Comparison of ENCODE assay signal across 11 mouse cellular contexts in the genomic region with DNA sequence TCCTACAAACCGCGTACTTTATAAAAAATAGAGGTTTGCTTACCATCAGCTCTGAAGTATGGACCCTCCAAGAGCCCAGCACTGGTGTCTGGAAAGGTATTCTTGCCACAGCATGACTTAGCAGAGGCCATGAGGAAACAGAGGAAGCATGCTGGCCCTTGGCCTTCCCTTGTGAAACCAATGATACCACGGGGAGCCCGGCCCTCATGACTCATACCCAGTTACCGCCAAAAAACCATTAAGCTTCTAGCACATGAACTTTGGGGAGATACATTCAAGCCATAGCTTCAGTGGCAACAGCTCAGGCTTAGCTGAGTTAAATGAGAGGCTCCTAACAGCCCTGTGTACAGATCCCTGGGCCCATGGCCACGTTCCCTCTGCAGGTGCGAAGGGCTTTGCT. TPM values are rescaled to one million over a fixed set of nuclear protein-coding genes. Genes with fewer than 3 reads are reported as not detected.
DNase-seq lines count a peak whose midpoint lies in the region; ATAC-seq lines count a peak whose summit lies in the region.
"Had no signal": no experiment of that assay in that cellular context is flagged by ENCODE, and none has a peak within 500 bp of the region (broad histone marks: within the 10 kb centered on the region; RNA-seq: fewer than 3 reads in every experiment).

No protein-coding gene starts in this region.

- no peaks in the 10 kb centered on the region for H3K36me3 ChIP-seq in midbrain, embryonic 15.5 days (replicated peaks)
- H3K36me3 ChIP-seq: embryonic facial prominence, embryonic 15.5 days; hindbrain, embryonic 15.5 days had no signal

- H3K4me1 ChIP-seq in midbrain, embryonic 15.5 days, result no peaks in the 10 kb centered on the region
- H3K4me1 ChIP-seq: hindbrain, embryonic 15.5 days; midbrain, embryonic 12.5 days had no signal

- no peak overlapping the region for H3K4me3 ChIP-seq in midbrain, embryonic 15.5 days
- H3K4me3 ChIP-seq: embryonic facial prominence, embryonic 15.5 days; hindbrain, embryonic 15.5 days; left cerebral cortex, adult 2 months; midbrain, embryonic 12.5 days had no signal

- no peak for ATAC-seq in midbrain, embryonic 15.5 days (replicated peaks)

- H3K9me3 ChIP-seq in midbrain, embryonic 15.5 days, result no peaks in the 10 kb centered on the region
- H3K9me3 ChIP-seq: embryonic facial prominence, embryonic 15.5 days; hindbrain, embryonic 15.5 days; midbrain, embryonic 12.5 days had no signal

- peak; percentile 28 to 41 for DNase-seq in lung, adult 18-20 months
- DNase-seq in lung, postnatal 14 days, result no peak
- peak; percentile 53 for DNase-seq in brain, adult 2 months (ENCODE audit: low read depth, low spot score)
- DNase-seq in gastrocnemius, postnatal 36 days, result peak; percentile 39 to 41
- peak; percentile 54 to 67 for DNase-seq in monocyte, adult 2 months (ENCODE audit: low read depth in 1 of 2, low spot score in 2 of 2)
- DNase-seq in left cerebral cortex, adult 18-20 months (ENCODE audit: low spot score in 2 of 2), result no peak

- H3K9ac ChIP-seq in midbrain, embryonic 15.5 days, result no peak overlapping the region
- H3K9ac ChIP-seq: embryonic facial prominence, embryonic 15.5 days; hindbrain, embryonic 15.5 days; midbrain, embryonic 12.5 days had no signal

- no peaks in the 10 kb centered on the region for H3K27me3 ChIP-seq in midbrain, embryonic 15.5 days (replicated peaks)
- H3K27me3 ChIP-seq: embryonic facial prominence, embryonic 15.5 days; hindbrain, embryonic 15.5 days; midbrain, embryonic 12.5 days had no signal

- H3K27ac ChIP-seq in midbrain, embryonic 15.5 days, result no peak overlapping the region
- H3K27ac ChIP-seq: embryonic facial prominence, embryonic 15.5 days; hindbrain, embryonic 15.5 days; left cerebral cortex, adult 2 months; midbrain, embryonic 12.5 days had no signal

- H3K4me2 ChIP-seq in midbrain, embryonic 15.5 days, result no peak overlapping the region
- H3K4me2 ChIP-seq: embryonic facial prominence, embryonic 15.5 days; hindbrain, embryonic 15.5 days; midbrain, embryonic 12.5 days had no signal

- intact Hi-C loops in gastrocnemius, postnatal 36 days (cut with DNase I), result no loop called here

- WGBS in midbrain, embryonic 15.5 days, result 98% methylated on average over 7 of the region's 7 CpGs

RNA-seq across cellular contexts. Expression of a gene that starts 24.8 kb away (rescaled TPM):
- under 1 TPM; 0.41 to 0.44 TPM for total RNA-seq in gastrocnemius, postnatal 36 days (2021)
- 2.9 and 3.7 TPM in 2 replicates for polyA plus RNA-seq in midbrain, embryonic 15.5 days (2015; fragmentation: Nextera tagmentation; extraction: Ambion mirVana)
- 1 to 10 TPM; 6.9 to 7.1 TPM for total RNA-seq in left cerebral cortex, adult 18-20 months (2021)

RNA-seq across cellular contexts. Expression of a gene that starts 57.2 kb away (rescaled TPM):
- total RNA-seq in gastrocnemius, postnatal 36 days (2021), result 10 to 100 TPM; 30.6 to 32.8 TPM
- polyA plus RNA-seq in midbrain, embryonic 15.5 days (2015; fragmentation: Nextera tagmentation; extraction: Ambion mirVana), result 10.9 and 11.7 TPM in 2 replicates
- total RNA-seq in left cerebral cortex, adult 18-20 months (2021), result 10 to 100 TPM; 17.9 to 18.3 TPM

RNA-seq across cellular contexts. Expression of a gene that starts 57.3 kb away (rescaled TPM):
- 10 to 100 TPM; 34.0 to 38.1 TPM for total RNA-seq in gastrocnemius, postnatal 36 days (2021)
- 42.7 and 48.4 TPM in 2 replicates for polyA plus RNA-seq in midbrain, embryonic 15.5 days (2015; fragmentation: Nextera tagmentation; extraction: Ambion mirVana)
- 10 to 100 TPM; 89.4 to 91.9 TPM for total RNA-seq in left cerebral cortex, adult 18-20 months (2021)

Comparison
In these comparisons a context has a peak if more than half of its experiments do, and no peak if none do; other contexts are left out.
1. DNase-seq: peak in lung, adult 18-20 months (2 of 2), brain, adult 2 months (single experiment), gastrocnemius, postnatal 36 days (2 of 2) and monocyte, adult 2 months (2 of 2); none in lung, postnatal 14 days (single experiment) and left cerebral cortex, adult 18-20 months (0 of 2).
2. RNA of a gene that starts 24.8 kb away (total RNA-seq): 6.9 to 7.1 TPM in left cerebral cortex, adult 18-20 months; 0.41 to 0.44 TPM in gastrocnemius, postnatal 36 days; every median in the first group is over 4 times any median in the second.